Mouse (Mus musculus): ENCODE measurements around the gene Brinp2. TPM values are rescaled to one million over a fixed set of nuclear protein-coding genes. Genes with fewer than 3 reads are reported as not detected.

Gene Brinp2
- total RNA-seq, 1 experiment, result 1.0 TPM

- H3K27ac ChIP-seq (ENCODE audit: insufficient read depth, low read depth, low read length, poor library complexity, severe bottlenecking), result no peak overlapping the region
- TF ChIP-seq ZNF384 (IDR thresholded peaks at IDR 0.05; ENCODE audit: low read depth, low read length) (no peak), MAFK (IDR thresholded peaks at IDR 0.05; ENCODE audit: insufficient read depth, low read depth, low read length) (no peak), ZC3H11A (IDR thresholded peaks at IDR 0.05; ENCODE audit: borderline replicate concordance, low read depth, low read length) (no peak), HCFC1 (IDR thresholded peaks at IDR 0.05; ENCODE audit: borderline replicate concordance, insufficient read depth, low read length) (no peak), CHD2 (IDR thresholded peaks at IDR 0.05; ENCODE audit: low read depth, low read length) (no peak)
- no peaks in the 10 kb centered on the region for H3K4me1 ChIP-seq (ENCODE audit: control insufficient read depth in 2 of 2, insufficient read depth in 2 of 2, low read length in 2 of 2, poor library complexity in 1 of 2)
- no peak for DNase-seq (ENCODE audit: low read depth, low spot score)
- in situ Hi-C loops (cut with MboI; ENCODE audit: low sequenced_read_pairs in 2 of 2, unreplicated experiment in 2 of 2), result no loop called here
- H3K9ac ChIP-seq (ENCODE audit: insufficient read depth, low read depth, low read length, poor library complexity, severe bottlenecking), result no peak overlapping the region
- H3K4me3 ChIP-seq (ENCODE audit: insufficient read depth in 1 of 2, low read depth in 1 of 2, low read length in 2 of 2, poor library complexity in 1 of 2, severe bottlenecking in 1 of 2), result no peak overlapping the region
- H3K9me3 ChIP-seq (ENCODE audit: control insufficient read depth, insufficient read depth, low read depth, low read length), result no peaks in the 10 kb centered on the region
- no peaks in the 10 kb centered on the region for H3K36me3 ChIP-seq (ENCODE audit: control insufficient read depth, insufficient read depth, low read length, poor library complexity, severe bottlenecking)
Measured at GRCm38 (mm10) chr1:158266293-158267019, 89.7 kb downstream of the Brinp2 start.

- Histone ChIP-seq H3K9me3 (ENCODE audit: control insufficient read depth, insufficient read depth, low read depth, low read length) (no peaks in the 10 kb centered on the region), H3K36me3 (ENCODE audit: control insufficient read depth, insufficient read depth, low read length, poor library complexity, severe bottlenecking) (no peaks in the 10 kb centered on the region), H3K4me1 (ENCODE audit: control insufficient read depth in 2 of 2, insufficient read depth in 2 of 2, low read length in 2 of 2, poor library complexity in 1 of 2) (no peaks in the 10 kb centered on the region), H3K4me3 (ENCODE audit: insufficient read depth in 1 of 2, low read depth in 1 of 2, low read length in 2 of 2, poor library complexity in 1 of 2, severe bottlenecking in 1 of 2) (no peak overlapping the region), H3K27ac (ENCODE audit: insufficient read depth, low read depth, low read length, poor library complexity, severe bottlenecking) (no peak overlapping the region), H3K9ac (ENCODE audit: insufficient read depth, low read depth, low read length, poor library complexity, severe bottlenecking) (no peak overlapping the region)
- no peak for DNase-seq (ENCODE audit: low read depth, low spot score)
- no peak for TF ChIP-seq ZC3H11A (IDR thresholded peaks at IDR 0.05; ENCODE audit: borderline replicate concordance, low read depth, low read length)
- TF ChIP-seq ZNF384 (IDR thresholded peaks at IDR 0.05; ENCODE audit: low read depth, low read length), result no peak
- no peak for TF ChIP-seq CHD2 (IDR thresholded peaks at IDR 0.05; ENCODE audit: low read depth, low read length)
- no peak for TF ChIP-seq MAFK (IDR thresholded peaks at IDR 0.05; ENCODE audit: insufficient read depth, low read depth, low read length)
- no peak for TF ChIP-seq HCFC1 (IDR thresholded peaks at IDR 0.05; ENCODE audit: borderline replicate concordance, insufficient read depth, low read length)
- in situ Hi-C loops (cut with MboI; ENCODE audit: low sequenced_read_pairs in 2 of 2, unreplicated experiment in 2 of 2), result no loop called here
Measured at GRCm38 (mm10) chr1:158259516-158260235, 96.5 kb downstream of the Brinp2 start.

DNA sequence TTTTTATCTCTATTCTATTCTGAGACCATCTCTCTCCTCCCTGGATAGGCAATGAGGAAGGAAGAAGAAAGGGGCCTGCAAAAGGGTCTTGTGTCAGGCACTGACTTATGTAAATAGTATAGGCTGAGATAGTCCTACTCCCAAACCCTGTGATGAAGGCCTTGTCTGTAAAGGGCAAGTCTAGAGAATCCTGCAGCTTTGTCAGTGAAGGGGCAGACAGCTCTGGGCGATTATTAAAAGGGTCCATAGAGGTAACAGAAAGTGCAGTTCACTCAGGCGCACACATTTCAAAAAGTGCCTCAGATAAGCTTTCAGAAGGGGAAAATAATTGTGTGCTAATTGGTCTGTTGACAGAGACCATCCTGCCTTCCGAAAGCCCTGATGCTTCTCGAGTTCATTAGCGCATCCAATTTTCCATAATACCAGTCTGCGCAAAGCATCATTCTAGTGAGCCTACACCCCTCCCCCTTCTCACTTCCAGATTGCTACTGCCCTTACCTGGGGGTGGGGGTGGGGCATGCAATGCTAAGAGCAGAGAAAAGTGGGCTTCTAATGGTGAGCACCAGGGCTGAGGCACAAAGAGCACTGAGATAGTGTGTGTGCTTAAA lies 97.3 kb downstream of the Brinp2 start:
- H3K36me3 ChIP-seq (ENCODE audit: control insufficient read depth, insufficient read depth, low read length, poor library complexity, severe bottlenecking), result no peaks in the 10 kb centered on the region
- H3K4me1 ChIP-seq (ENCODE audit: control insufficient read depth in 2 of 2, insufficient read depth in 2 of 2, low read length in 2 of 2, poor library complexity in 1 of 2), result no peaks in the 10 kb centered on the region
- no peaks in the 10 kb centered on the region for H3K9me3 ChIP-seq (ENCODE audit: control insufficient read depth, insufficient read depth, low read depth, low read length)
- TF ChIP-seq CHD2 (IDR thresholded peaks at IDR 0.05; ENCODE audit: low read depth, low read length) (no peak), MAFK (IDR thresholded peaks at IDR 0.05; ENCODE audit: insufficient read depth, low read depth, low read length) (no peak), ZNF384 (IDR thresholded peaks at IDR 0.05; ENCODE audit: low read depth, low read length) (no peak), HCFC1 (IDR thresholded peaks at IDR 0.05; ENCODE audit: borderline replicate concordance, insufficient read depth, low read length) (no peak), ZC3H11A (IDR thresholded peaks at IDR 0.05; ENCODE audit: borderline replicate concordance, low read depth, low read length) (no peak)
- no peak overlapping the region for H3K27ac ChIP-seq (ENCODE audit: insufficient read depth, low read depth, low read length, poor library complexity, severe bottlenecking)
- in situ Hi-C loops (cut with MboI; ENCODE audit: low sequenced_read_pairs in 2 of 2, unreplicated experiment in 2 of 2), result no loop called here
- no peak for DNase-seq (ENCODE audit: low read depth, low spot score)
- no peak overlapping the region for H3K4me3 ChIP-seq (ENCODE audit: insufficient read depth in 1 of 2, low read depth in 1 of 2, low read length in 2 of 2, poor library complexity in 1 of 2, severe bottlenecking in 1 of 2)
- H3K9ac ChIP-seq (ENCODE audit: insufficient read depth, low read depth, low read length, poor library complexity, severe bottlenecking), result no peak overlapping the region

DNA sequence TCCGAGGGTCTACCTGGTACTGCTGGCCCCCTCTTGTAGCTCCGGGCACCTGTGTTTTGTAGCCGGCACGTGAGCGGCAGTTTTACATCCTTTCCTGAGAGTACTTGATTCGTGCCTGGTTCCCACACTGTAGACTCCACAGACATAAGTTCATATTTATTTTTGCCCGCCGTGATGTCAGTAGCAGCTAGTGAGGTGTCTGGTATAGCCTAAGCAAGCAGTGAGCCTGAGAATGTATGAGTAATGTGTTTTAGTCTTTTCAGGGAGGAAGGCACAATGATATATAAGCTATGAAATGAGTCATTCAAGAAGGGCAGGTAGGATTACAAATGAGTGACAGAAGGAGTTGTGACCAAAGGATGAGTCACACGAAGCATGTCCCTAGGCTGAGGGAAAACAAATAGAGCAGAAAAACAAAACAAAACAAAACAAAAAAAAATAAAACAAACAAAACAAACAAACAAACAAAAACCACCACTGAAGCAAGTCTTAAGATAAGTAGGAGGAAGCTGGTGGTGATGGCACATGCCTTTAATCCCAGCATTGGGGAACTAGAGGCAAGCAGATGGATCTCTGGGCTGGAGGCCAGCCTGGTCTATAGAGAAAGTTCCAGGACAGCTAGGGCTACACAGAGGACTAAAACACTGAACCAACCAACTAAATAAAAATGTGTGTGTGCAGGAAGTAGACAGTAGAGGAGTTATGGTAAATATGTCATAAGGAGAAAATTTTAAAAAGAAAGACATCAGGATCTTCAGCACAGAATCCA lies 100.0 kb downstream of the Brinp2 start:
- Histone ChIP-seq H3K36me3 (ENCODE audit: control insufficient read depth, insufficient read depth, low read length, poor library complexity, severe bottlenecking) (no peaks in the 10 kb centered on the region), H3K4me1 (ENCODE audit: control insufficient read depth in 2 of 2, insufficient read depth in 2 of 2, low read length in 2 of 2, poor library complexity in 1 of 2) (no peaks in the 10 kb centered on the region), H3K27ac (ENCODE audit: insufficient read depth, low read depth, low read length, poor library complexity, severe bottlenecking) (no peak overlapping the region), H3K9me3 (ENCODE audit: control insufficient read depth, insufficient read depth, low read depth, low read length) (no peaks in the 10 kb centered on the region), H3K9ac (ENCODE audit: insufficient read depth, low read depth, low read length, poor library complexity, severe bottlenecking) (no peak overlapping the region), H3K4me3 (ENCODE audit: insufficient read depth in 1 of 2, low read depth in 1 of 2, low read length in 2 of 2, poor library complexity in 1 of 2, severe bottlenecking in 1 of 2) (no peak overlapping the region)
- in situ Hi-C loops (cut with MboI; ENCODE audit: low sequenced_read_pairs in 2 of 2, unreplicated experiment in 2 of 2), result no loop called here
- TF ChIP-seq HCFC1 (IDR thresholded peaks at IDR 0.05; ENCODE audit: borderline replicate concordance, insufficient read depth, low read length) (no peak), MAFK (IDR thresholded peaks at IDR 0.05; ENCODE audit: insufficient read depth, low read depth, low read length) (no peak), ZC3H11A (IDR thresholded peaks at IDR 0.05; ENCODE audit: borderline replicate concordance, low read depth, low read length) (no peak), ZNF384 (IDR thresholded peaks at IDR 0.05; ENCODE audit: low read depth, low read length) (no peak), CHD2 (IDR thresholded peaks at IDR 0.05; ENCODE audit: low read depth, low read length) (no peak)
- DNase-seq (ENCODE audit: low read depth, low spot score), result no peak

All from ES-E14 (cell line).